Mouse (Mus musculus) ovary, postnatal 36 days (tissue): ENCODE data around the gene Hoga1.

ENCODE experiments used
- DNase-seq: peaks from one replicate; pipeline ENCODE4 v3.0.0; 2022; ENCODE audit warnings: low spot score, mixed read lengths

The Hoga1 gene

GRCm38 (mm10) chr19:42021681-42022541 lies 23.5 kb upstream of the Hoga1 start:
- DNase-seq = peak; percentile 45

GRCm38 (mm10) chr19:42022542-42022848 lies 22.9 kb upstream of the Hoga1 start:
- DNase-seq = no peak

- DNase-seq = peak; percentile 79
Measured at GRCm38 (mm10) chr19:42026158-42026557, 19.3 kb upstream of the Hoga1 start.

- DNase-seq = no peak
Measured at GRCm38 (mm10) chr19:42031112-42031511, 14.3 kb upstream of the Hoga1 start.

- no peak for DNase-seq
Measured at GRCm38 (mm10) chr19:42033611-42034010, 11.8 kb upstream of the Hoga1 start.

- no peak for DNase-seq
Measured at GRCm38 (mm10) chr19:42034146-42034775, 11.1 kb upstream of the Hoga1 start.

GRCm38 (mm10) chr19:42034881-42035455 lies 10.4 kb upstream of the Hoga1 start:
- DNase-seq = no peak

GRCm38 (mm10) chr19:42035456-42036248 lies 9.8 kb upstream of the Hoga1 start, which contains the start of gene Ankrd2:
Ankrd2 (plus strand) TSS chr19:42036000.
- DNase-seq = peak; percentile 85

GRCm38 (mm10) chr19:42036357-42036756 lies 9.1 kb upstream of the Hoga1 start:
- no peak for DNase-seq

- DNase-seq = no peak
Measured at GRCm38 (mm10) chr19:42037167-42037702, 8.2 kb upstream of the Hoga1 start.

GRCm38 (mm10) chr19:42038310-42038709 lies 7.1 kb upstream of the Hoga1 start:
- DNase-seq = no peak

- no peak for DNase-seq
Measured at GRCm38 (mm10) chr19:42043988-42044387, 1.4 kb upstream of the Hoga1 start.

- DNase-seq = no peak
Measured at GRCm38 (mm10) chr19:42050251-42050650, 4.8 kb downstream of the Hoga1 start.

- no peak for DNase-seq
Measured at GRCm38 (mm10) chr19:42051351-42051750, 5.9 kb downstream of the Hoga1 start.

- no peak for DNase-seq
Measured at GRCm38 (mm10) chr19:42051948-42052347, 6.5 kb downstream of the Hoga1 start, which contains the start of gene 4933411K16Rik. 4933411K16Rik (plus strand) TSS chr19:42052248.

- peak; percentile 32 for DNase-seq
Measured at GRCm38 (mm10) chr19:42054255-42054654, 8.8 kb downstream of the Hoga1 start.

GRCm38 (mm10) chr19:42055881-42056280 lies 10.5 kb downstream of the Hoga1 start:
- peak; percentile 41 for DNase-seq

- DNase-seq = no peak
Measured at GRCm38 (mm10) chr19:42056719-42057409, 11.5 kb downstream of the Hoga1 start.

- no peak for DNase-seq
Measured at GRCm38 (mm10) chr19:42058426-42058825, 13.0 kb downstream of the Hoga1 start.

- no peak for DNase-seq
Measured at GRCm38 (mm10) chr19:42061443-42061842, 16.0 kb downstream of the Hoga1 start.
